Mouse (Mus musculus) hindbrain, embryonic 12.5 days (tissue): Measurements from ENCODE around the gene Olfr419. TPM values are rescaled to one million over a fixed set of nuclear protein-coding genes. Genes with fewer than 3 reads are reported as not detected.

Experiments used
- polyA plus RNA-seq: library from polyadenylated mRNA; unstranded; fragments of >200 nt; fragmentation: Nextera tagmentation; extraction: Ambion mirVana; gene quantifications from 2 replicates; pipeline ENCODE4 v1.2.1, GENCODE M21; 2016

Gene Olfr419
- polyA plus RNA-seq, 1 experiment from 2014 or later: not detected

Other genes with a start within 250 kb of the Olfr419 start
- not detected in 2 replicates for gene Ifi205, start 220.3 kb downstream of the Olfr419 start, polyA plus RNA-seq
- gene Olfr433, start 211.4 kb downstream of the Olfr419 start, polyA plus RNA-seq: not detected in 2 replicates
- gene Olfr432, start 202.9 kb downstream of the Olfr419 start, polyA plus RNA-seq: not detected in 2 replicates
- gene Olfr430, start 185.5 kb downstream of the Olfr419 start, polyA plus RNA-seq: not detected in 2 replicates
- gene Olfr429, start 167.7 kb downstream of the Olfr419 start, polyA plus RNA-seq: not detected in 2 replicates
- gene Olfr427, start 155.2 kb downstream of the Olfr419 start, polyA plus RNA-seq: not detected in 2 replicates
- gene Olfr231, start 130.9 kb downstream of the Olfr419 start, polyA plus RNA-seq: not detected in 2 replicates
- not detected in 2 replicates for gene Olfr424, start 120.5 kb downstream of the Olfr419 start, polyA plus RNA-seq
- not detected in 2 replicates for gene Olfr420, start 96.4 kb downstream of the Olfr419 start, polyA plus RNA-seq
- gene Spta1, start 79.3 kb downstream of the Olfr419 start, polyA plus RNA-seq: 1.5 and 1.7 TPM in 2 replicates
- gene Mptx1, start 78.5 kb upstream of the Olfr419 start, polyA plus RNA-seq: not detected in 2 replicates
- gene Olfr417, start 113.1 kb upstream of the Olfr419 start, polyA plus RNA-seq: not detected in 2 replicates
- gene Olfr248, start 139.0 kb upstream of the Olfr419 start, polyA plus RNA-seq: not detected in 2 replicates
- not detected in 2 replicates for gene Olfr414, start 172.0 kb upstream of the Olfr419 start, polyA plus RNA-seq
- gene Olfr220, start 190.0 kb upstream of the Olfr419 start, polyA plus RNA-seq: not detected in 2 replicates
- 7.2 and 8.4 TPM in 2 replicates for gene Fmn2, start 249.8 kb upstream of the Olfr419 start, polyA plus RNA-seq